Mouse (Mus musculus) hindbrain, embryonic 10.5 days (tissue): ENCODE results near the gene Cdh24. TPM values are rescaled to one million over a fixed set of nuclear protein-coding genes. Genes with fewer than 3 reads are reported as not detected.
A peak's percentile ranks its signal among the peaks of the same experiment; 100 is the strongest.

Source experiments
- DNase-seq: peaks from one replicate; pipeline ENCODE4 v3.0.0-alpha.2; 2017; ENCODE audit warnings: low spot score
- H3K27ac ChIP-seq: fragments of 300-500 bp; sonication (generic); 2 replicates; pipeline ENCODE4 v1.5.1; 2016; ENCODE audit warnings: mild to moderate bottlenecking, moderate library complexity
- H3K27me3 ChIP-seq: fragments of 300-500 bp; sonication (generic); 2 replicates; pipeline ENCODE4 v1.6.1; 2016; ENCODE audit warnings: mild to moderate bottlenecking; ENCODE audit not compliant: poor library complexity, insufficient read depth, severe bottlenecking
- H3K36me3 ChIP-seq: fragments of 300-500 bp; sonication (generic); 2 replicates; pipeline ENCODE4 v1.6.1; 2016; ENCODE audit warnings: mild to moderate bottlenecking, moderate library complexity
- H3K4me1 ChIP-seq: fragments of 300-500 bp; sonication (generic); replicated peaks from 2 replicates; pipeline ENCODE4 v1.6.1; 2016; ENCODE audit warnings: mild to moderate bottlenecking
- H3K4me3 ChIP-seq: fragments of 300-500 bp; sonication (generic); 2 replicates; pipeline ENCODE4 v1.5.1; 2016; ENCODE audit warnings: mild to moderate bottlenecking, moderate library complexity
- H3K9me3 ChIP-seq: fragments of 300-500 bp; sonication (generic); 2 replicates; pipeline ENCODE4 v1.6.1; 2016; ENCODE audit warnings: mild to moderate bottlenecking, moderate library complexity
- WGBS: fragments of 180-500 bp; shearing (Covaris S2); methylation state at CpG from one replicate; pipeline ENCODE4 v1.1.7; 2016; 5-methylcytosine and 5-hydroxymethylcytosine counted together
- microRNA counts: library from miRNA; unstranded; fragments of <30 nt; microRNA quantifications from one replicate; lab custom pipeline; 2017
- polyA plus RNA-seq: library from polyadenylated mRNA; unstranded; fragments of >200 nt; fragmentation: Nextera tagmentation; extraction: Ambion mirVana; gene quantifications from 2 replicates; pipeline ENCODE4 v1.2.1, GENCODE M21; 2016

Gene Cdh24
- polyA plus RNA-seq, 1 experiment from 2014 or later = 7.1 TPM

DNA sequence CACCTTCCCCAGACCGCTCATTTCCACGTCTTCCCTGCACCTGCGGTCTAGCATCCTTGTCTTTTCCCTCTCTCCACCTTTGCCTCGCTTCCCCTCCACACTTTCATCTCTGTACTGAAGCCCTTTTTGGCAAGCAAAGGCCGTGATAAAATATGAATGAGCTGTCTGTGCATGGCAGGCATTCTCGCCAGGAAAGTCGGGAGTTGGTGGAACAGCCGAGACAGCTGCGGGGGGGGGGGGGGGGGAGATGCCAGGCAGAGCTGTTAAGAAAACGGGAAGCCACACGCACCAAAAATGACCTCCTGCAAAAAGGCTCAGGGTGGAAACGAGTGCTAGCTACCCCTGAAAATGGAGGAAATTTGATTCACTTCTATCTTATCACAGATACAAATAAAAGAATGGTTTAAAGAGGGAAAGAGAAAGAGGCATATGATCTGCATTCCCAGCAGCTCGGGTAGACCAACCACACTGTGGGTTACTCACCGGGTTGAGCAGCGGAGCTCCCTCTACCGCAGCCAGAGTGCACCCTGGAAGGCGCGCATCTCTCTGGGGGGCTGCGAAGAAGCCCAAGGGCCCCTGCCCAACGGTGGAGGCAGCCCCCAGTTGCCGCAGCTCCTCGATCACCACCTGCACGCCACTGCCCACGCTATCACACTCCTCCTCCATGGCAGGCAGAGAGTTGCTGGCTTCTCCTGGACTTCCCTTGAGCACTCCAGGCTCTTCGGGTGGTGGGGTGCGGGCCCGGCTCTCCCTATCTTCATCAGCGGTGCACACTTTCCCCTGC, 46.3 kb downstream of the Cdh24 start:
- Histone ChIP-seq H3K9me3 (no peaks in the 10 kb centered on the region), H3K4me1 (0 out of 2 replicates have a peak, but pooled peaks cover 5% of the 10 kb centered on the region), H3K4me3 (no peak overlapping the region), H3K27me3 (no peaks in the 10 kb centered on the region), H3K36me3 (peaks cover 48% of the 10 kb centered on the region), H3K27ac (peak overlapping the region; percentile 5; the same call in 1 of the 2 replicates)
- WGBS = 68% methylated on average over 28 of the region's 28 CpGs
- DNase-seq = no peak

DNA sequence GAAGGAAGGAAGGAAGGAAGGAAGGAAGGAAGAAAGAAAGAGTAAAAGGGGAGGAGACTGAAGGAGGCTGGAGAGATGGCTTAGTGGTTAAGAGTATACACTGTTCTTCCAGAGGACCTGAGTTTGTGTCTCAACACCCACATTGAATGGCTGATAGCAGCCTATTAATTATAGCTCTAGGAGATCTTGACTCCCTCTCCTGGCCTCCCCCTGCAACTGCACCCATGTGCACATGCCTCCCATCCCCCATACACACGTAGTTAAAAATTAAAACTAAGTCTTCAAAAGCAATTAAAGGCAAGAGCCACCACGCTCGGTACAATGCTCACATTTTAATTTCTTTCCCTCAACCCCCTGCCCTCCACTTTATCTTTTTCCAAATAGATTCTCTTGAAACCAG, 47.1 kb downstream of the Cdh24 start:
- Histone ChIP-seq H3K4me1 (0 out of 2 replicates have a peak, but pooled peaks cover 5% of the 10 kb centered on the region), H3K27ac (no peak overlapping the region), H3K36me3 (peaks cover 44% of the 10 kb centered on the region), H3K27me3 (no peaks in the 10 kb centered on the region), H3K9me3 (no peaks in the 10 kb centered on the region), H3K4me3 (no peak overlapping the region)
- no peak for DNase-seq
- 87% methylated on average over 3 of the region's 3 CpGs for WGBS

DNA sequence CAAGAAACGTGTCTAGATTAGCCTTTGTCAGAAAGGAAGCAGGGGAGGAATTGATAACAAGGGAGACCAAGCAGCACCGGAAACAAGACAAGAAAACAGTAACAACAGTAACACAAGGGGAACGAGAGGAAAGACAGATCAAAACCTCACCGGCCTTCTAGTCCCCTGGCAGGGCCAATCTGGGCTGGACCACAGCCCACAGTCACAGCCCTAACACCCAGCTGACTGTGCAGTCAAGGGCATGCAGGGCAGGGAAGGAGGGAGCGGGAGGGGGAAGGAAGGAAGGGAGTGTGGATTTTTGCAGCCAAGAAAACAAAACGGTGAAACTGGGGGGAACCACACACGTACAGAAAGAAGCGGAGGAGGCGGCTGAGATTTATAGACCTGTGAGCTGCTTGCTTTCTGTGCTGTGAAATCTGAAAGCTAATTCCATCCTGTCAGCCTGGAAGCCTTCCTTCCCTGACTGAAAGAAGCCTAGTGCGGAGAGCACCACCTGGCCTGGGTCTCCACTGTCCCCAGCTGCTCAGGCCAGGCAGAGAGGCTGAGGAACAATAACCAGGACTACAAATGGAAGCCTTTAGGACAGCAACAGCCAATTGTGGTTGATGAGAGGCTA, 48.7 kb downstream of the Cdh24 start:
- H3K27me3 ChIP-seq = no peaks in the 10 kb centered on the region
- no peak overlapping the region for H3K4me3 ChIP-seq
- peak overlapping the region; percentile 37; the same call in 1 of the 2 replicates for H3K27ac ChIP-seq
- no peak for DNase-seq
- H3K36me3 ChIP-seq = peaks cover 38% of the 10 kb centered on the region
- no peaks in the 10 kb centered on the region for H3K9me3 ChIP-seq
- WGBS = 79% methylated on average over 10 of the region's 10 CpGs
- H3K4me1 ChIP-seq = 0 out of 2 replicates have a peak, but pooled peaks cover 5% of the 10 kb centered on the region

DNA sequence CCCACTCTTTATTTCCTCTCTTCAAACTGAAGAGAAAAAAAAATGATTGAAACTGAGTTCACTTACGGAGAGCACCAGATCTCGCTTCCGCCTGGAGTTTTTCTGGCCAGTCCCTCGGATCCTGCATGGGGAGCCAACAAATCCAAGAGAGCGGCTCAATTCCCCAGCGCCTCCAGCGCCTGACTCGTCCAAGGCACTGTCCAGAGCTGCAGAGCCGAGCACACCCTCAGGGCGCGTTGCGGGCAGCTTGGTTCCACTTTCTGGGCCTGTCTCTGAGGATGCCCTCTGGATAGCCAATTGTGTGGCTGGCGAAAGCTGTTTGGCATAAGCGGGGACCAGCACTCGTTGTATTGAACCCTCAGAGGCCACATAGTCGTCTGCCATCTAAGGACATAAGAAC, 50.1 kb downstream of the Cdh24 start:
- no peak for DNase-seq
- WGBS = 92% methylated on average over 16 of the region's 16 CpGs
- Histone ChIP-seq H3K9me3 (no peaks in the 10 kb centered on the region), H3K4me1 (0 out of 2 replicates have a peak, but pooled peaks cover 5% of the 10 kb centered on the region), H3K36me3 (peaks cover 32% of the 10 kb centered on the region), H3K27ac (no peak overlapping the region), H3K27me3 (no peaks in the 10 kb centered on the region), H3K4me3 (no peak overlapping the region)

DNA sequence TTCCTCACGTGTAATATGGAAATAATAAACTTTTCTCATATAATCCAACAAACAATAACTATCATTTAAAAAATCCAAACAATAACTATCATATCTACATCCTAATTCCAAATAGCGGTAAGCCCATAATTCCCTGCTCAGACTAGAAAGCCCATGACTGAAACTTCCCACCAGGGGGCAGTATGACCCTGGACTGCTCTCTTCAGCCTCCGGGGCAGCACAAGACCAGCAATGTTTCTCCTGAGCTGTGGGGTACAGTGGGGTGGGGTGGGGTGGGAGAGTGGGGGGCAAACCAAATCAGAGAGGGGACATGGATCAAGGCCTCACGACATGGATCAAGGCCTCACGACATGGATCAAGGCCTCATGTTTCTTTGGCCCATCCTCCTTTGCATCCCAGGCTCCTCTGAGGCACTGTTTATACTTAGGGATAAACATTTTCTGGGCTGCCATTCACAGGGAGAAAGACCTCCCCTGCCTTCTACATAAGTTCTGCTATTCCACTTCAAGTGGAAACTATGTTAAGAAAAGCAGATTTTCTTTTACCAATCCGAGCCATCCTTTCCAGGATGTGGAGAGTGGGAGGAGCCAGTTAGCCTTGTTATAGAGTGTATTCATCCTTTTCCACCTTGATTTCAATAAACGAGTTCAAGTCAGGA, 57.4 kb downstream of the Cdh24 start:
- Histone ChIP-seq H3K9me3 (no peaks in the 10 kb centered on the region), H3K4me3 (no peak overlapping the region), H3K4me1 (no peaks in the 10 kb centered on the region), H3K27me3 (no peaks in the 10 kb centered on the region), H3K27ac (no peak overlapping the region), H3K36me3 (peaks cover 32% of the 10 kb centered on the region)
- WGBS = 48% methylated on average over 7 of the region's 7 CpGs
- peak; percentile 58 for DNase-seq

DNA sequence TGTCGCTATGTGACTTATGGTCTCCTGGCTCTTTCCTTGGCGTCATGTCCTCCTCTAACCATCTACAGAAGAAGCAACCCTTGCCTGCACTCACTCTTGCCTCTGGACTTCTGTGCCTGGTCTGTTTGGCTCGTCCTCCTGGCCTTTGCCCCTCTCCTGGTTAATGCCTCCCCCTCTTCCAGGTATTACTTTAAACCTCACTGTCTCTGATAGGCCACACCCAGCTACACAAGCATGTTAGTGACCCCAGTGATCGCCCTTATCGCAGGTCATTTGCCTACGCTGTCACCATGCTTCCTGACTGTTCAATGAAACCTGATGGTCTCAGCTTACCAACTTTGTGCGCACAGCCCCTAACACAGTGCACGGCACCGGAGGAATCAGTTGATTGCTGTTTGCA, 58.6 kb downstream of the Cdh24 start:
- no peaks in the 10 kb centered on the region for H3K9me3 ChIP-seq
- H3K27me3 ChIP-seq = no peaks in the 10 kb centered on the region
- peaks cover 32% of the 10 kb centered on the region for H3K36me3 ChIP-seq
- WGBS = 91% methylated on average over 9 of the region's 9 CpGs
- no peak overlapping the region for H3K27ac ChIP-seq
- no peak for DNase-seq
- H3K4me3 ChIP-seq = no peak overlapping the region
- peaks cover 10% of the 10 kb centered on the region for H3K4me1 ChIP-seq

MicroRNA genes within 50 kb of the gene (microRNA counts, 519-probe panel; counts per million panel counts)
- 1,255 counts per million, percentile 77 among the panel's probes with 10 or more counts for microRNA mmu-miR-686 (lab: Ali Mortazavi, UCI)

Other genes starting within 250 kb of the Cdh24 start
- 5.0 and 5.5 TPM in 2 replicates for gene Slc7a7, start 223.6 kb downstream of the Cdh24 start, polyA plus RNA-seq
- gene Mrpl52, start 214.5 kb downstream of the Cdh24 start, polyA plus RNA-seq = 198 and 224 TPM in 2 replicates
- gene Mmp14, start 209.8 kb downstream of the Cdh24 start, polyA plus RNA-seq = 75.1 and 76.1 TPM in 2 replicates
- 30.9 and 32.4 TPM in 2 replicates for gene Lrp10, start 177.2 kb downstream of the Cdh24 start, polyA plus RNA-seq
- 20.8 and 40.2 TPM in 2 replicates for gene Rem2, start 165.3 kb downstream of the Cdh24 start, polyA plus RNA-seq
- gene Prmt5, start 123.8 kb downstream of the Cdh24 start, polyA plus RNA-seq = 133 and 145 TPM in 2 replicates
- 47.5 and 55.0 TPM in 2 replicates for gene Haus4, start 86.7 kb downstream of the Cdh24 start, polyA plus RNA-seq
- gene Ajuba, start 63.8 kb downstream of the Cdh24 start, polyA plus RNA-seq = 66.2 and 81.3 TPM in 2 replicates
- 8.3 and 9.5 TPM in 2 replicates for gene 4931414P19Rik, start 35.4 kb downstream of the Cdh24 start, polyA plus RNA-seq
- 500 and 517 TPM in 2 replicates for gene Psmb5, start 23.3 kb downstream of the Cdh24 start, polyA plus RNA-seq
- 0.04 and 0.16 TPM in 2 replicates for gene Psmb11, start 19.9 kb downstream of the Cdh24 start, polyA plus RNA-seq
- gene Gm17606, start 412 bp downstream of the Cdh24 start, polyA plus RNA-seq = not detected in 2 replicates
- 108 and 116 TPM in 2 replicates for gene 1700123O20Rik, start 44.9 kb upstream of the Cdh24 start, polyA plus RNA-seq
- 130 and 147 TPM in 2 replicates for gene Acin1, start 45.6 kb upstream of the Cdh24 start, polyA plus RNA-seq
- gene Gm29776, start 57.5 kb upstream of the Cdh24 start, polyA plus RNA-seq = 0.14 TPM in 2 replicates
- gene Cebpe, start 70.8 kb upstream of the Cdh24 start, polyA plus RNA-seq = not detected in 2 replicates
- gene Slc7a8, start 140.6 kb upstream of the Cdh24 start, polyA plus RNA-seq = 1.8 and 3.5 TPM in 2 replicates
- not detected in 2 replicates for gene Rnf212b, start 172.8 kb upstream of the Cdh24 start, polyA plus RNA-seq
- 19.7 and 22.7 TPM in 2 replicates for gene Homez, start 229.6 kb upstream of the Cdh24 start, polyA plus RNA-seq
- 0.38 and 0.44 TPM in 2 replicates for gene Ppp1r3e, start 236.2 kb upstream of the Cdh24 start, polyA plus RNA-seq
- 2.2 and 3.0 TPM in 2 replicates for gene Bcl2l2, start 242.0 kb upstream of the Cdh24 start, polyA plus RNA-seq
- 0.29 TPM in 1 of 2 replicates, not detected in the other for gene Gm20521, start 242.1 kb upstream of the Cdh24 start, polyA plus RNA-seq